ENCODE assay signal across 19 mouse cellular contexts in the genomic region with DNA sequence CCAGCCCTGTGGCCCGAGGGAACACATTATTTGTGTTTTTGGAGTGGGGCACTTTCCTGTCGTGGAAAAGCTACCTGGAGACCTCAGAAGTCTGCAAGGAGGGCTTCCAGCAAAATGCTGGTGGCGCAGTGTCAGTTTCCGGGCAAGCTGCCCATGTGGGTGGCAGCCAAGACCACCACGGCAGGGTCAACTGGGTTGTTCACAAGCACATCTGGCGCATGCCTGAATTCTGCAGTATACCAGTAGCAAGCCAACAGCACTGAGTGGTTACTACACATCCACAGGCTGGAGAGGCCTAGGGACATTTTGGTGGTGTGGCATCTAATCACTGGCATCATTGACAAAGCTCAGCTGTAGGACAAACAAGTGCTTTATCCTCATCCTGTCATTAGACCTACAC.
DNase-seq lines count a peak whose midpoint lies in the region; ATAC-seq and TF ChIP-seq lines count a peak whose summit lies in the region.
"Had no signal": no experiment of that assay in that cellular context is flagged by ENCODE, and none has a peak within 500 bp of the region (broad histone marks: within the 10 kb centered on the region; RNA-seq: fewer than 3 reads in every experiment).

No protein-coding gene starts in this region.

- intact Hi-C loops in heart, postnatal 10 days (cut with DNase I), result no loop called here
- intact Hi-C loops in heart, postnatal 25 days (cut with DNase I), result no loop called here

- H3K27ac ChIP-seq in intestine, postnatal 0 days (ENCODE audit: low read depth, low read length), result no peak overlapping the region
- H3K27ac ChIP-seq: heart, embryonic 13.5 days; hindbrain, embryonic 14.5 days; liver, embryonic 13.5 days; neural tube, embryonic 13.5 days had no signal

- 0 out of 2 replicates have a peak, but pooled peaks cover 4% of the 10 kb centered on the region for H3K36me3 ChIP-seq in intestine, postnatal 0 days (ENCODE audit: control insufficient read depth, insufficient read depth)
- H3K36me3 ChIP-seq: liver, embryonic 13.5 days; neural tube, embryonic 13.5 days had no signal

- H3K9me3 ChIP-seq in intestine, postnatal 0 days (ENCODE audit: control insufficient read depth), result no peaks in the 10 kb centered on the region
- H3K9me3 ChIP-seq: heart, embryonic 13.5 days; liver, embryonic 13.5 days; neural tube, embryonic 13.5 days had no signal

- no peak for TF ChIP-seq CTCF in intestine, postnatal 0 days (IDR thresholded peaks at IDR 0.05; ENCODE audit: low read depth)

- no peak overlapping the region for H3K9ac ChIP-seq in intestine, postnatal 0 days (ENCODE audit: low read depth, low read length)
- H3K9ac ChIP-seq: forebrain, postnatal 0 days; heart, embryonic 13.5 days; hindbrain, embryonic 14.5 days; liver, embryonic 13.5 days; neural tube, embryonic 13.5 days had no signal

- 76% methylated on average over 6 of the region's 6 CpGs for WGBS in intestine, postnatal 0 days

- no peaks in the 10 kb centered on the region for H3K4me1 ChIP-seq in intestine, postnatal 0 days (replicated peaks; ENCODE audit: control insufficient read depth, insufficient read depth, low read length)
- H3K4me1 ChIP-seq: liver, embryonic 13.5 days; neural tube, embryonic 13.5 days had no signal

- H3K4me2 ChIP-seq in intestine, postnatal 0 days (replicated peaks; ENCODE audit: low read depth), result no peak overlapping the region
- H3K4me2 ChIP-seq: heart, embryonic 13.5 days; hindbrain, embryonic 14.5 days; liver, embryonic 13.5 days; neural tube, embryonic 13.5 days had no signal

- peak; percentile 10 for DNase-seq in adrenal gland, postnatal 10 days
- no peak for DNase-seq in adrenal gland, adult 18-20 months (ENCODE audit: low spot score in 2 of 2)
- DNase-seq in heart, postnatal 10 days, result peak; percentile 48 to 51
- DNase-seq in heart, postnatal 25 days (ENCODE audit: low spot score), result no peak
- peak; percentile 60 for DNase-seq in lung, postnatal 10 days
- no peak for DNase-seq in lung, postnatal 25 days (ENCODE audit: low spot score)
- DNase-seq in lung, postnatal 36 days, result peak; percentile 1
- DNase-seq: cerebellum, adult 9-10 months; forebrain, postnatal 0 days; kidney, adult 11 months; kidney, postnatal 4 days; liver, embryonic 13.5 days; thymus, postnatal 14 days had no signal

- H3K4me3 ChIP-seq in intestine, postnatal 0 days (ENCODE audit: low read depth, low read length), result no peak overlapping the region
- H3K4me3 ChIP-seq: erythroblast, embryonic 14.5 days; heart, embryonic 13.5 days; liver, embryonic 13.5 days; neural tube, embryonic 13.5 days had no signal

- ATAC-seq in intestine, postnatal 0 days, result no peak
- ATAC-seq: forebrain, postnatal 0 days; Patski had no signal

- no peaks in the 10 kb centered on the region for H3K27me3 ChIP-seq in intestine, postnatal 0 days (replicated peaks; ENCODE audit: control insufficient read depth, insufficient read depth, low read length)
- H3K27me3 ChIP-seq: heart, embryonic 13.5 days; liver, embryonic 13.5 days; neural tube, embryonic 13.5 days; Patski had no signal

Comparison
In these comparisons a context has a peak if more than half of its experiments do, and no peak if none do; other contexts are left out.
1. DNase-seq: peak in adrenal gland, postnatal 10 days (single experiment), heart, postnatal 10 days (2 of 2), lung, postnatal 10 days (single experiment) and lung, postnatal 36 days (single experiment); none in adrenal gland, adult 18-20 months (0 of 2), heart, postnatal 25 days (single experiment) and lung, postnatal 25 days (single experiment).